Mouse (Mus musculus) CD4-positive, CD25-positive, alpha-beta regulatory T cell, adult 9 weeks (primary cell): Measurements from ENCODE around the gene Gm13287. TPM values are rescaled to one million over a fixed set of nuclear protein-coding genes. Genes with fewer than 3 reads are reported as not detected.

Source experiments
- polyA plus RNA-seq: library from polyadenylated mRNA; unstranded; fragments of 100-300 nt; shearing (Covaris generic); gene quantifications from one replicate; pipeline ENCODE4 v1.2.1, GENCODE M21; 2017

The Gm13287 gene
- polyA plus RNA-seq = not detected

DNA sequence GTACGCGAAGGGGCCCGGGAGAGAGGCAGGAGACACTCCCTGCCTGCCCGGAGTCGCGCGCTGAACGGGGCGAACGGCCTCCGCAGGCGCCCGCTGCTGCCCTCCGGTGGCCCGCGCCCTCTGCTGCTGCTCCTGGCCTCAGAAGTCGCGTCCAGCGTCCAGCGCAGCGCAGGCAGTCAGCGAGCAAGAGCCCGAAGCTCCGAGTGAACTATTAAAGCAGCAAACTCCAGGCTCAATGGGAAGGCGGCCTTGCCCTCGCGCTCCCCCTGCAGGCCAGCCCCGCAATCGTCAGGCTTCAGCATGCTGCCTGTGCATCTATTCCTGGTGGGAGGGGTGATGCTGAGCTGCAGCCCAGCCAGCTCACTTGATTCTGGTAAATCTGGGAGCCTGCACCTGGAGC lies at the start of gene Gm13287:
Gm13287 (plus strand) TSS at position 301 of the 400 bp plus-strand sequence.

DNA sequence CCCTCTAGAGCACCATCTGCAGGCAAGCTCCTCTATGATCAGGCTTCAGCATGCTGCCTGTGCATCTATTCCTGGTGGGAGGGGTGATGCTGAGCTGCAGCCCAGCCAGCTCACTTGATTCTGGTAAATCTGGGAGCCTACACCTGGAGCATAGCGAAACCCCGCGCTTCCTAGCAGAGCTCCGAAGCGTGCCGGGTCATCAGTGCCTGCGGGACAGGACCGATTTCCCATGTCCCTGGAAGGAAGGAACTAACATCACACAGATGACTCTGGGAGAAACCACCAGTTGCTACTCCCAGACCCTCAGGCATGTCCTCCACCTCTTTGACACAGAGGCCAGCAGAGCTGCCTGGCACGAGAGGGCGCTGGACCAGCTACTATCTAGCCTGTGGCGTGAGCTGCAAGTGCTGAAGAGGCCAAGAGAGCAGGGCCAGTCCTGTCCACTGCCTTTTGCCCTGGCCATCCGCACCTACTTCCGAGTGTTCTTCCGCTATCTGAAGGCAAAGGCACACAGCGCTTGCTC lies 48.2 kb upstream of the Gm13287 start, which contains the start of gene Gm13271:
Gm13271 (plus strand) TSS at position 51 of the 523 bp plus-strand sequence.

DNA sequence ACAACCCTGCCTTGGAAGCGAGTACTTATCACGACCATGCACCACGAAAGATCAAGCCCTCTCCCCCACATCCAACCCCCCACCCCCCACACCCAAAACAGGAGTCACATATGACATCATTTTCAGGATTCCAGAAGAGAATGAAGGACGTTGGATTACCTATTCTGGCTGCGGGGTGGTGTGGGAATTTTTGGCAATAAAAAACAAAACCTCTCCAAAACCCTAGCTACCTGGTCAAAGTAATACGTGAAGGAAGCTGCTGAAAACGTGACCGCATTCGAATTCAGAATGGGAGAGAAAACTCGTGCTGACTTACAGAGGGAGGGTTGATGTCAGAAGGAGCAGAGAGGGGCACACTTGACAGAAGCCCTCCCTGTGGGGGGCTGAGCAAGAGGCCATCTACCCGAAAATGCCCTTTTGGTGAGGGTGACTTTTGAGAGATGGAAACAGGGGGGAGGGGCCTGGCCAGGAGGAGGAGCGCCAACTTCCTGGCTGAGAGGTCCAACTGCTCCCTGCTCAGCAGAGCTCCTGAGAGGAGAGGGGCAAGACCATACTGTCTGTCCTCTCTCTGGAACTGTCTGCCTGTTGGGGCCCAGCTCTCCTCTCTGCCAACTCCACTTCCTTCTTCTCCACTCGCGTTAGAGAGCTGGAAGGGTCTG lies 43.3 kb upstream of the Gm13287 start, which contains the start of gene Gm13283:
Gm13283 (plus strand) TSS at position 510 of the 659 bp plus-strand sequence.

DNA sequence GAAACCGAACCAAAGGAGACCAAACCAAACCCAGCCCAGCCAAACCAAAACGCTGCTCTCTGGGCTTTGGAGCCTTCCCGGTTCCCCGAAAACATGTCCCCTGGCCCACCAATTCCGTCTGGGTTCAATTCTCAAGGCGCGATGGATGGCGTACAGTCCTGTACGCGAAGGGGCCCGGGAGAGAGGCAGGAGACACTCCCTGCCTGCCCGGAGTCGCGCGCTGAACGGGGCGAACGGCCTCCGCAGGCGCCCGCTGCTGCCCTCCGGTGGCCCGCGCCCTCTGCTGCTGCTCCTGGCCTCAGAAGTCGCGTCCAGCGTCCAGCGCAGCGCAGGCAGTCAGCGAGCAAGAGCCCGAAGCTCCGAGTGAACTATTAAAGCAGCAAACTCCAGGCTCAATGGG lies 29.5 kb upstream of the Gm13287 start, which contains the start of gene Gm13290:
Gm13290 (plus strand) TSS at position 301 of the 400 bp plus-strand sequence.

DNA sequence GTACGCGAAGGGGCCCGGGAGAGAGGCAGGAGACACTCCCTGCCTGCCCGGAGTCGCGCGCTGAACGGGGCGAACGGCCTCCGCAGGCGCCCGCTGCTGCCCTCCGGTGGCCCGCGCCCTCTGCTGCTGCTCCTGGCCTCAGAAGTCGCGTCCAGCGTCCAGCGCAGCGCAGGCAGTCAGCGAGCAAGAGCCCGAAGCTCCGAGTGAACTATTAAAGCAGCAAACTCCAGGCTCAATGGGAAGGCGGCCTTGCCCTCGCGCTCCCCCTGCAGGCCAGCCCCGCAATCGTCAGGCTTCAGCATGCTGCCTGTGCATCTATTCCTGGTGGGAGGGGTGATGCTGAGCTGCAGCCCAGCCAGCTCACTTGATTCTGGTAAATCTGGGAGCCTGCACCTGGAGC lies 26.4 kb upstream of the Gm13287 start, which contains the start of gene Gm13289:
Gm13289 (plus strand) TSS at position 301 of the 400 bp plus-strand sequence.

DNA sequence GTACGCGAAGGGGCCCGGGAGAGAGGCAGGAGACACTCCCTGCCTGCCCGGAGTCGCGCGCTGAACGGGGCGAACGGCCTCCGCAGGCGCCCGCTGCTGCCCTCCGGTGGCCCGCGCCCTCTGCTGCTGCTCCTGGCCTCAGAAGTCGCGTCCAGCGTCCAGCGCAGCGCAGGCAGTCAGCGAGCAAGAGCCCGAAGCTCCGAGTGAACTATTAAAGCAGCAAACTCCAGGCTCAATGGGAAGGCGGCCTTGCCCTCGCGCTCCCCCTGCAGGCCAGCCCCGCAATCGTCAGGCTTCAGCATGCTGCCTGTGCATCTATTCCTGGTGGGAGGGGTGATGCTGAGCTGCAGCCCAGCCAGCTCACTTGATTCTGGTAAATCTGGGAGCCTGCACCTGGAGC lies 23.5 kb upstream of the Gm13287 start, which contains the start of gene Gm13272:
Gm13272 (plus strand) TSS at position 301 of the 400 bp plus-strand sequence.

DNA sequence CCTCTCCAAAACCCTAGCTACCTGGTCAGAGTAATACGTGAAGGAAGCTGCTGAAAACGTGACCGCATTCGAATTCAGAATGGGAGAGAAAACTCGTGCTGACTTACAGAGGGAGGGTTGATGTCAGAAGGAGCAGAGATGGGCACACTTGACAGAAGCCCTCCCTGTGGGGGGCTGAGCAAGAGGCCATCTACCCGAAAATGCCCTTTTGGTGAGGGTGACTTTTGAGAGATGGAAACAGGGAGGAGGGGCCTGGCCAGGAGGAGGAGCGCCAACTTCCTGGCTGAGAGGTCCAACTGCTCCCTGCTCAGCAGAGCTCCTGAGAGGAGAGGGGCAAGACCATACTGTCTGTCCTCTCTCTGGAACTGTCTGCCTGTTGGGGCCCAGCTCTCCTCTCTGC lies 21.2 kb upstream of the Gm13287 start, which contains the start of gene Ifnz:
Ifnz (plus strand) TSS at position 301 of the 400 bp plus-strand sequence.

DNA sequence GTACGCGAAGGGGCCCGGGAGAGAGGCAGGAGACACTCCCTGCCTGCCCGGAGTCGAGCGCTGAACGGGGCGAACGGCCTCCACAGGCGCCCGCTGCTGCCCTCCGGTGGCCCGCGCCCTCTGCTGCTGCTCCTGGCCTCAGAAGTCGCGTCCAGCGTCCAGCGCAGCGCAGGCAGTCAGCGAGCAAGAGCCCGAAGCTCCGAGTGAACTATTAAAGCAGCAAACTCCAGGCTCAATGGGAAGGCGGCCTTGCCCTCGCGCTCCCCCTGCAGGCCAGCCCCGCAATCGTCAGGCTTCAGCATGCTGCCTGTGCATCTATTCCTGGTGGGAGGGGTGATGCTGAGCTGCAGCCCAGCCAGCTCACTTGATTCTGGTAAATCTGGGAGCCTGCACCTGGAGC lies 17.6 kb upstream of the Gm13287 start, which contains the start of gene Gm13276:
Gm13276 (plus strand) TSS at position 301 of the 400 bp plus-strand sequence.

DNA sequence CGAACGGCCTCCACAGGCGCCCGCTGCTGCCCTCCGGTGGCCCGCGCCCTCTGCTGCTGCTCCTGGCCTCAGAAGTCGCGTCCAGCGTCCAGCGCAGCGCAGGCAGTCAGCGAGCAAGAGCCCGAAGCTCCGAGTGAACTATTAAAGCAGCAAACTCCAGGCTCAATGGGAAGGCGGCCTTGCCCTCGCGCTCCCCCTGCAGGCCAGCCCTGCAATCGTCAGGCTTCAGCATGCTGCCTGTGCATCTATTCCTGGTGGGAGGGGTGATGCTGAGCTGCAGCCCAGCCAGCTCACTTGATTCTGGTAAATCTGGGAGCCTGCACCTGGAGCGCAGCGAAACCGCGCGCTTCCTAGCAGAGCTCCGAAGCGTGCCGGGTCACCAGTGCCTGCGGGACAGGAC lies 14.7 kb upstream of the Gm13287 start, which contains the start of gene Gm13277:
Gm13277 (plus strand) TSS at position 231 of the 400 bp plus-strand sequence.

DNA sequence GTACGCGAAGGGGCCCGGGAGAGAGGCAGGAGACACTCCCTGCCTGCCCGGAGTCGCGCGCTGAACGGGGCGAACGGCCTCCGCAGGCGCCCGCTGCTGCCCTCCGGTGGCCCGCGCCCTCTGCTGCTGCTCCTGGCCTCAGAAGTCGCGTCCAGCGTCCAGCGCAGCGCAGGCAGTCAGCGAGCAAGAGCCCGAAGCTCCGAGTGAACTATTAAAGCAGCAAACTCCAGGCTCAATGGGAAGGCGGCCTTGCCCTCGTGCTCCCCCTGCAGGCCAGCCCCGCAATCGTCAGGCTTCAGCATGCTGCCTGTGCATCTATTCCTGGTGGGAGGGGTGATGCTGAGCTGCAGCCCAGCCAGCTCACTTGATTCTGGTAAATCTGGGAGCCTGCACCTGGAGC lies 11.8 kb upstream of the Gm13287 start, which contains the start of gene Gm13278:
Gm13278 (plus strand) TSS at position 301 of the 400 bp plus-strand sequence.

DNA sequence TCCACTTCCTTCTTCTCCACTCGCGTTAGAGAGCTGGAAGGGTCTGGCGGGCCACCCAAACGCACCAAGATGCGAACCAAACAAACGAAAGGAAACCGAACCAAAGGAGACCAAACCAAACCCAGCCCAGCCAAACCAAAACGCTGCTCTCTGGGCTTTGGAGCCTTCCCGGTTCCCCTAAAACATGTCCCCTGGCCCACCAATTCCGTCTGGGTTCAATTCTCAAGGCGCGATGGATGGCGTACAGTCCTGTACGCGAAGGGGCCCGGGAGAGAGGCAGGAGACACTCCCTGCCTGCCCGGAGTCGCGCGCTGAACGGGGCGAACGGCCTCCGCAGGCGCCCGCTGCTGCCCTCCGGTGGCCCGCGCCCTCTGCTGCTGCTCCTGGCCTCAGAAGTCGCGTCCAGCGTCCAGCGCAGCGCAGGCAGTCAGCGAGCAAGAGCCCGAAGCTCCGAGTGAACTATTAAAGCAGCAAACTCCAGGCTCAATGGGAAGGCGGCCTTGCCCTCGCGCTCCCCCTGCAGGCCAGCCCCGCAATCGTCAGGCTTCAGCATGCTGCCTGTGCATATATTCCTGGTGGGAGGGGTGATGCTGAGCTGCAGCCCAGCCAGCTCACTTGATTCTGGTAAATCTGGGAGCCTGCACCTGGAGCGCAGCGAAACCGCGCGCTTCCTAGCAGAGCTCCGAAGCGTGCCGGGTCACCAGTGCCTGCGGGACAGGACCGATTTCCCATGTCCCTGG lies 8.9 kb upstream of the Gm13287 start, which contains the start of gene Gm13275:
Gm13275 (plus strand) TSS at position 552 of the 740 bp plus-strand sequence.

DNA sequence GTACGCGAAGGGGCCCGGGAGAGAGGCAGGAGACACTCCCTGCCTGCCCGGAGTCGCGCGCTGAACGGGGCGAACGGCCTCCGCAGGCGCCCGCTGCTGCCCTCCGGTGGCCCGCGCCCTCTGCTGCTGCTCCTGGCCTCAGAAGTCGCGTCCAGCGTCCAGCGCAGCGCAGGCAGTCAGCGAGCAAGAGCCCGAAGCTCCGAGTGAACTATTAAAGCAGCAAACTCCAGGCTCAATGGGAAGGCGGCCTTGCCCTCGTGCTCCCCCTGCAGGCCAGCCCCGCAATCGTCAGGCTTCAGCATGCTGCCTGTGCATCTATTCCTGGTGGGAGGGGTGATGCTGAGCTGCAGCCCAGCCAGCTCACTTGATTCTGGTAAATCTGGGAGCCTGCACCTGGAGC lies 6.0 kb upstream of the Gm13287 start, which contains the start of gene Gm13279:
Gm13279 (plus strand) TSS at position 301 of the 400 bp plus-strand sequence.

DNA sequence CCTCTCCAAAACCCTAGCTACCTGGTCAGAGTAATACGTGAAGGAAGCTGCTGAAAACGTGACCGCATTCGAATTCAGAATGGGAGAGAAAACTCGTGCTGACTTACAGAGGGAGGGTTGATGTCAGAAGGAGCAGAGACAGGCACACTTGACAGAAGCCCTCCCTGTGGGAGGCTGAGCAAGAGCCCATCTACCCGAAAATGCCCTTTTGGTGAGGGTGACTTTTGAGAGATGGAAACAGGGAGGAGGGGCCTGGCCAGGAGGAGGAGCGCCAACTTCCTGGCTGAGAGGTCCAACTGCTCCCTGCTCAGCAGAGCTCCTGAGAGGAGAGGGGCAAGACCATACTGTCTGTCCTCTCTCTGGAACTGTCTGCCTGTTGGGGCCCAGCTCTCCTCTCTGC lies 3.7 kb upstream of the Gm13287 start, which contains the start of gene Gm13285:
Gm13285 (plus strand) TSS at position 301 of the 400 bp plus-strand sequence.

DNA sequence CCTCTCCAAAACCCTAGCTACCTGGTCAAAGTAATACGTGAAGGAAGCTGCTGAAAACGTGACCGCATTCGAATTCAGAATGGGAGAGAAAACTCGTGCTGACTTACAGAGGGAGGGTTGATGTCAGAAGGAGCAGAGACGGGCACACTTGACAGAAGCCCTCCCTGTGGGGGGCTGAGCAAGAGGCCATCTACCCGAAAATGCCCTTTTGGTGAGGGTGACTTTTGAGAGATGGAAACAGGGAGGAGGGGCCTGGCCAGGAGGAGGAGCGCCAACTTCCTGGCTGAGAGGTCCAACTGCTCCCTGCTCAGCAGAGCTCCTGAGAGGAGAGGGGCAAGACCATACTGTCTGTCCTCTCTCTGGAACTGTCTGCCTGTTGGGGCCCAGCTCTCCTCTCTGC lies 2.2 kb downstream of the Gm13287 start, which contains the start of gene Gm13288:
Gm13288 (plus strand) TSS at position 301 of the 400 bp plus-strand sequence.

DNA sequence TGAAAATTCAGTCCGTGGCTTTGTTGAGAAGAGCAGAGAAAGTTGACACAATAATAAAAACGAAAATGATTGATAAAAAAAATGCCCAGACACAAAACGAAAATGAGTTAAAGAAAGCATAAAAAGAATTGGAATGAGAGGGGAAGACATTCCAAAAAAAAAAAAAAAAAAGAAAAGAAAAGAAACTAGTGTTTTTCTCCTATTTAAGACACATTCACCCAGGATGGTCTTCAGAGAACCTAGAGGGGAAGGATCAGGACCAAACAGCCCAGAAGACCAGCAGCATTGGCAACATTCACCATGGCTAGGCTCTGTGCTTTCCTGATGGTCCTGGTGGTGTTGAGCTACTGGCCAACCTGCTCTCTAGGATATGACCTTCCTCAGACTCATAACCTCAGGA lies 12.9 kb downstream of the Gm13287 start, which contains the start of gene Ifna7:
Ifna7 (plus strand) TSS at position 301 of the 400 bp plus-strand sequence.

DNA sequence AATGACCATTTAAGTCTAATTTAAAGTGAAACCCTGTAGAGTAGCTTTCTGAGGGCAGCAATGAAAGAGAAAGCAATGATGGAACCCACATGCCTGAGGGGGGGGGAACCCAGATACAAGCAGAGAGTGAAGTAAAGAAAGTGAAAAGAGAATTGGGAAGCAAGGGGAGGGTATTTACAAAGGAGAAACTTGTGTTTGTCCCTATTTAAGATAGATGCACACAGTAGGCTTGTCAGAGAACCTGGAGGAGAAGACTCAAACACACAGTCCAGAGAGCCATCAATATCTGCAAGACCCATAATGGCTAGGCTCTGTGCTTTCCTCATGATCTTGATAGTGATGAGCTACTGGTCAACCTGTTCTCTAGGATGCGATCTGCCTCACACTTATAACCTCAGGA lies 16.6 kb downstream of the Gm13287 start, which contains the start of gene Ifna11:
Ifna11 (plus strand) TSS at position 301 of the 400 bp plus-strand sequence.

DNA sequence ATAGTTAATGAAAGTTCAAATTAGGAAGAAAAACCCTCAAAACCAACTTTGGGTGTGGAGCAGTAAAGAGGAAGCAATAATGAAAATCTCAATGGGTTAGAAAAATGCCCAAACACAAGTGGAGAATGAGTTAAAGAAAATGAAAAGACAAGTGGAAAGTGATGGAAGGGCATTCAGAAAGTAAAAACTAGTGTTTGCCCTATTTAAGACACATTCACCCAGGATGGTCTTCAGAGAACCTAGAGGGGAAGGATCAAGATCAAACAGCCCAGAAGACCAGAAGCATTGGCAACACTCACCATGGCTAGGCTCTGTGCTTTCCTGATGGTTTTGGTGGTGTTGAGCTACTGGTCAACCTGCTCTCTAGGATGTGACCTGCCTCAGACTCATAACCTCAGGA lies 24.1 kb downstream of the Gm13287 start, which contains the start of gene Ifna6:
Ifna6 (plus strand) TSS at position 301 of the 400 bp plus-strand sequence.

DNA sequence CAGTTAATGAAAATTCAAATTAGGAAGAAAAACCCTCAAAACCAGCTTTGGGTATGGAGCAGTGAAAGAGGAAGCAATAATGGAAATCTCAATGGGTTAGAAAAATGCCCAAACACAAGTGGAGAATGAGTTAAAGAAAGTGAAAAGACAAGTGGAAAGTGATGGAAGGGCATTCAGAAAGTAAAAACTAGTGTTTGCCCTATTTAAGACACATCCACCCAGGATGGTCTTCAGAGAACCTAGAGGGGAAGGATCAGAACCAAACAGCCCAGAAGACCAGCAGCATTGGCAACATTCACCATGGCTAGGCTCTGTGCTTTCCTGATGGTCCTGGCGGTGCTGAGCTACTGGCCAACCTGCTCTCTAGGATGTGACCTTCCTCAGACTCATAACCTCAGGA lies 32.2 kb downstream of the Gm13287 start, which contains the start of gene Ifna5:
Ifna5 (plus strand) TSS at position 301 of the 400 bp plus-strand sequence.

DNA sequence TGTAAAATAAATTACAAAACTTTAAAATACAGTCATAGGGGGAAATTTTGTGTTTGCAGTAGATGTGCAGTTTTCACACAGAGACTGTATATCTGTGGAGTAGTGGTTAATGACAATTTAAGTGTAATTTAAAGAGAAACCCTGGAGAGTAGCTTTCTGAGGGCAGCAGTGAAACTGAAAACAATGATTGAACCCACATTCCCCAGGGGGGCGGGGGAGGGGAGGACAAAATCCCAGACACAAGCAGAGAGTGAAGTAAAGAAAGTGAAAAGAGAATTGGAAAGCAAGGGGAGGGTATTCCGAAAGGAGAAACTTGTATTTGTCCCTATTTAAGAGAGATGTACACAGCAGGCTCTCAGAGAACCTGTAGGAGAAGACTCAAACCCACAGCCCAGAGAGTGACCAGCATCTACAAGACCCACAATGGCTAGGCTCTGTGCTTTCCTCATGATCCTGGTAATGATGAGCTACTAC lies 38.4 kb downstream of the Gm13287 start, which contains the start of gene Ifna4:
Ifna4 (plus strand) TSS at position 424 of the 474 bp plus-strand sequence.

DNA sequence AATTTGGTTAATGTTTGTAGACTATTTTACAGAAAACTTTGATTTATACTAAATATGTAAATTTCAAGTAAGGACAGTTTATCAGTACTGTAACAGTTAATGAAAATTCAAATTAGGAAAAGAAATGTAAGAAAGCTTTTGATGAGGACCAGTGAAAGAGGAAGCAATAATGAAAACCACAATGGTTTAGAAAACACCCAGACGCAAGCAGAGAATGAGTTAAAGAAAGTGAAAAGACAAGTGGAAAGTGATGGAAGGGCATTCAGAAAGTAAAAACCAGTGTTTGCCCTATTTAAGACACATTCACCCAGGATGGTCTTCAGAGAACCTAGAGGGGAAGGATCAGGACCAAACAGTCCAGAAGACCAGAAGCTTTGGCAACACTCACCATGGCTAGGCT lies 46.6 kb downstream of the Gm13287 start, which contains the start of gene Ifna1:
Ifna1 (plus strand) TSS at position 390 of the 400 bp plus-strand sequence.

